Mouse (Mus musculus): ENCODE results near the gene Cbln3. TPM values are rescaled to one million over a fixed set of nuclear protein-coding genes. Genes with fewer than 3 reads are reported as not detected.

Cbln3 gene
- polyA plus RNA-seq, 1 experiment from 2014 or later: 0.30 TPM

DNA sequence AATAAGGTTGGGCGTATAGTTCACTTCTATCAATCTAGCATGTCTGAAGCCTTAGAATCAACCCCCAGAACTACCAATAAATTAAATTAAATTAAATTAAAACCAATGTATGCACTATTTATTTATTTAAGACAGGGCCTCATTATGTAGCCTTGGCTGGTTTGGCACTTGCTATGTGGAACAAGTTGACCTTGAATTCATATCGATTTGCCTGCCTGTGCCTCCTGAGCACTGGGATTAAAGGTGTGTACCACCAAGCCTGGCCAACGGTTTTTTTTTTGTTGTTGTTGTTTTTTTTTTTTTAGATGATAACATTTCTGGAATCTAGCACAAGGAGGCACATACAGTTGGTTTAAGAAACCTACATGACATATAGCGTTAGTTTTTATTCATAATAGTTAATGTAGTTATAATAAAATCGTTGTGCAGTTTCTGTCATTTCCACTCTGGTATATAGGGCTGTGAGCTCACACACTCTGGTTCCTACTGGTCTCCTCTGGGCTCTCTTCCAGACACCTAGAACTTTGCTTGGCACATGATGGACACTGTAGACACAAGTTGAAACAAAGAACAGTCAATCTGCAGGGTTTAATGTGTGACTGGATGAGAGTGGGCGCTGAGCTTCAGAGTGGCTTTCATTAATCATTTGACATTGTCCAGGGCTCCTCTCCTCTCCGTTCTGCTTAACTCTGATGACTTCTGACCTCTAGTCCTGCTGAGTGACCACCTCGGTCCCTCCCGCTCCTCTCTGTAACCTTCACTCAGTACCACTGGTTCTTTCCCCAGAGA is 38.5 kb downstream of the Cbln3 start:
- WGBS (ENCODE audit: insufficient replicate concordance): 56% methylated on average over 9 of the region's 9 CpGs
- H3K27ac ChIP-seq (ENCODE audit: low read depth, low read length): no peak overlapping the region
- H3K9ac ChIP-seq (ENCODE audit: low read depth, low read length): no peak overlapping the region
- no peak for ATAC-seq (replicated peaks; ENCODE audit: insufficient number of reproducible peaks, low FRiP score, low TSS enrichment)
- no peak overlapping the region for H3K4me2 ChIP-seq
- no peaks in the 10 kb centered on the region for H3K4me1 ChIP-seq (ENCODE audit: control insufficient read depth, insufficient read depth, low read length)
- H3K9me3 ChIP-seq (replicated peaks; ENCODE audit: control insufficient read depth, low read length): no peaks in the 10 kb centered on the region
- no peak overlapping the region for H3K4me3 ChIP-seq (ENCODE audit: low read depth, low read length)
- no peaks in the 10 kb centered on the region for H3K27me3 ChIP-seq (ENCODE audit: control insufficient read depth, insufficient read depth, low read length)
- H3K36me3 ChIP-seq (ENCODE audit: control insufficient read depth, insufficient read depth, low read length): no peaks in the 10 kb centered on the region

GRCm38 (mm10) chr14:55842794-55843193 is 41.4 kb downstream of the Cbln3 start:
- WGBS (ENCODE audit: insufficient replicate concordance): 65% methylated on average over 4 of the region's 4 CpGs
- H3K4me3 ChIP-seq (ENCODE audit: low read depth, low read length): no peak overlapping the region
- no peak overlapping the region for H3K4me2 ChIP-seq
- no peaks in the 10 kb centered on the region for H3K27me3 ChIP-seq (ENCODE audit: control insufficient read depth, insufficient read depth, low read length)
- no peaks in the 10 kb centered on the region for H3K36me3 ChIP-seq (ENCODE audit: control insufficient read depth, insufficient read depth, low read length)
- H3K9ac ChIP-seq (ENCODE audit: low read depth, low read length): no peak overlapping the region
- no peaks in the 10 kb centered on the region; the same call in 1 of the 2 replicates for H3K4me1 ChIP-seq (ENCODE audit: control insufficient read depth, insufficient read depth, low read length)
- no peaks in the 10 kb centered on the region for H3K9me3 ChIP-seq (replicated peaks; ENCODE audit: control insufficient read depth, low read length)
- no peak overlapping the region for H3K27ac ChIP-seq (ENCODE audit: low read depth, low read length)
- ATAC-seq (replicated peaks; ENCODE audit: insufficient number of reproducible peaks, low FRiP score, low TSS enrichment): no peak

- WGBS (ENCODE audit: insufficient replicate concordance): 57% methylated on average over 4 of the region's 4 CpGs
- no peaks in the 10 kb centered on the region for H3K27me3 ChIP-seq (ENCODE audit: control insufficient read depth, insufficient read depth, low read length)
- no peak overlapping the region for H3K4me3 ChIP-seq (ENCODE audit: low read depth, low read length)
Measured at GRCm38 (mm10) chr14:55840853-55841366, 43.3 kb downstream of the Cbln3 start.

GRCm38 (mm10) chr14:55838740-55839139 is 45.5 kb downstream of the Cbln3 start:
- no peak overlapping the region for H3K4me2 ChIP-seq
- no peaks in the 10 kb centered on the region for H3K36me3 ChIP-seq (ENCODE audit: control insufficient read depth, insufficient read depth, low read length)
- no peaks in the 10 kb centered on the region for H3K27me3 ChIP-seq (ENCODE audit: control insufficient read depth, insufficient read depth, low read length)
- no peak overlapping the region for H3K4me3 ChIP-seq (ENCODE audit: low read depth, low read length)
- no peak overlapping the region for H3K9ac ChIP-seq (ENCODE audit: low read depth, low read length)
- no peak overlapping the region for H3K27ac ChIP-seq (ENCODE audit: low read depth, low read length)
- 81% methylated on average over 4 of the region's 4 CpGs for WGBS (ENCODE audit: insufficient replicate concordance)
- no peak for ATAC-seq (replicated peaks; ENCODE audit: insufficient number of reproducible peaks, low FRiP score, low TSS enrichment)
- peaks cover 6% of the 10 kb centered on the region; the same call in 1 of the 2 replicates for H3K4me1 ChIP-seq (ENCODE audit: control insufficient read depth, insufficient read depth, low read length)
- no peaks in the 10 kb centered on the region for H3K9me3 ChIP-seq (replicated peaks; ENCODE audit: control insufficient read depth, low read length)

More at GRCm38 (mm10) chr14:55840853-55841366, 43.3 kb downstream of the Cbln3 start:
- Histone ChIP-seq H3K27ac (ENCODE audit: low read depth, low read length) (no peak overlapping the region), H3K4me1 (ENCODE audit: control insufficient read depth, insufficient read depth, low read length) (no peaks in the 10 kb centered on the region; the same call in 1 of the 2 replicates), H3K9me3 (replicated peaks; ENCODE audit: control insufficient read depth, low read length) (no peaks in the 10 kb centered on the region), H3K4me2 (no peak overlapping the region), H3K9ac (ENCODE audit: low read depth, low read length) (no peak overlapping the region), H3K36me3 (ENCODE audit: control insufficient read depth, insufficient read depth, low read length) (no peaks in the 10 kb centered on the region)
- ATAC-seq (replicated peaks; ENCODE audit: insufficient number of reproducible peaks, low FRiP score, low TSS enrichment): no peak

GRCm38 (mm10) chr14:55838312-55838711 is 45.9 kb downstream of the Cbln3 start:
- ATAC-seq (replicated peaks; ENCODE audit: insufficient number of reproducible peaks, low FRiP score, low TSS enrichment): no peak
- Histone ChIP-seq H3K4me2 (no peak overlapping the region), H3K4me3 (ENCODE audit: low read depth, low read length) (no peak overlapping the region), H3K27ac (ENCODE audit: low read depth, low read length) (no peak overlapping the region), H3K27me3 (ENCODE audit: control insufficient read depth, insufficient read depth, low read length) (no peaks in the 10 kb centered on the region), H3K4me1 (ENCODE audit: control insufficient read depth, insufficient read depth, low read length) (peaks cover 6% of the 10 kb centered on the region; the same call in 1 of the 2 replicates), H3K9me3 (replicated peaks; ENCODE audit: control insufficient read depth, low read length) (no peaks in the 10 kb centered on the region), H3K36me3 (ENCODE audit: control insufficient read depth, insufficient read depth, low read length) (no peaks in the 10 kb centered on the region), H3K9ac (ENCODE audit: low read depth, low read length) (no peak overlapping the region)
- 85% methylated on average over 5 of the region's 5 CpGs for WGBS (ENCODE audit: insufficient replicate concordance)

GRCm38 (mm10) chr14:55834808-55835533 is 49.2 kb downstream of the Cbln3 start:
- Histone ChIP-seq H3K27ac (ENCODE audit: low read depth, low read length) (no peak overlapping the region), H3K4me2 (no peak overlapping the region), H3K9ac (ENCODE audit: low read depth, low read length) (no peak overlapping the region), H3K4me1 (ENCODE audit: control insufficient read depth, insufficient read depth, low read length) (peaks cover 6% of the 10 kb centered on the region; the same call in 1 of the 2 replicates), H3K36me3 (ENCODE audit: control insufficient read depth, insufficient read depth, low read length) (no peaks in the 10 kb centered on the region), H3K4me3 (ENCODE audit: low read depth, low read length) (no peak overlapping the region), H3K27me3 (ENCODE audit: control insufficient read depth, insufficient read depth, low read length) (no peaks in the 10 kb centered on the region), H3K9me3 (replicated peaks; ENCODE audit: control insufficient read depth, low read length) (no peaks in the 10 kb centered on the region)
- no peak for ATAC-seq (replicated peaks; ENCODE audit: insufficient number of reproducible peaks, low FRiP score, low TSS enrichment)
- 82% methylated on average over 5 of the region's 5 CpGs for WGBS (ENCODE audit: insufficient replicate concordance)

DNA sequence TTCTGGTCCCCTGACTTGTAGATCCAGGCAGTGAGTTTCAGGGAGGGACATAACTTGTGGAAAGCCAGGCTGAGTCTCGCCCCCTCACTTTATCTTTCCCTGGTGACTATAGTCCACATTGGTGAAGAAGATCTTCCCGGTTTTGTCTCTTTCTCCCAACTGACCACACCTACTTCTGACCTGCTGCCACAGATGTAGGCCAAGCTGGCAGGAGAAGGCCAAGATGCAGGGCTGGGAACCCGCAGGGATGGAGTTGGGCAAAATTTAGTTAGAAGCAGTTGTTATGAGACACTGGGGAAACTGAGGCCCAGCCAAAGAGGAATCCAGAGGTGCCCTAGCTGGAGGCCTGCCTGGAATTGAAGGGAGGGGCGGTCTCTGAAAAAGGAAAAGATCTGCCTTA is 51.1 kb downstream of the Cbln3 start:
- no peak overlapping the region for H3K9ac ChIP-seq (ENCODE audit: low read depth, low read length)
- H3K4me3 ChIP-seq (ENCODE audit: low read depth, low read length): no peak overlapping the region
- no peak overlapping the region for H3K4me2 ChIP-seq
- H3K9me3 ChIP-seq (replicated peaks; ENCODE audit: control insufficient read depth, low read length): no peaks in the 10 kb centered on the region
- no peak for ATAC-seq (replicated peaks; ENCODE audit: insufficient number of reproducible peaks, low FRiP score, low TSS enrichment)
- H3K27me3 ChIP-seq (ENCODE audit: control insufficient read depth, insufficient read depth, low read length): no peaks in the 10 kb centered on the region
- 76% methylated on average over 4 of the region's 4 CpGs for WGBS (ENCODE audit: insufficient replicate concordance)
- H3K36me3 ChIP-seq (ENCODE audit: control insufficient read depth, insufficient read depth, low read length): no peaks in the 10 kb centered on the region; the same call in 1 of the 2 replicates
- peaks cover 16% of the 10 kb centered on the region for H3K4me1 ChIP-seq (ENCODE audit: control insufficient read depth, insufficient read depth, low read length)
- H3K27ac ChIP-seq (ENCODE audit: low read depth, low read length): no peak overlapping the region

GRCm38 (mm10) chr14:55830331-55830730 is 53.9 kb downstream of the Cbln3 start:
- peaks cover 31% of the 10 kb centered on the region for H3K4me1 ChIP-seq (ENCODE audit: control insufficient read depth, insufficient read depth, low read length)
- no peak overlapping the region for H3K4me3 ChIP-seq (ENCODE audit: low read depth, low read length)
- ATAC-seq (replicated peaks; ENCODE audit: insufficient number of reproducible peaks, low FRiP score, low TSS enrichment): no peak
- no peak overlapping the region for H3K9ac ChIP-seq (ENCODE audit: low read depth, low read length)
- no peak overlapping the region for H3K4me2 ChIP-seq
- no peaks in the 10 kb centered on the region; the same call in 1 of the 2 replicates for H3K36me3 ChIP-seq (ENCODE audit: control insufficient read depth, insufficient read depth, low read length)
- 79% methylated on average over 4 of the region's 4 CpGs for WGBS (ENCODE audit: insufficient replicate concordance)
- no peak overlapping the region for H3K27ac ChIP-seq (ENCODE audit: low read depth, low read length)
- H3K9me3 ChIP-seq (replicated peaks; ENCODE audit: control insufficient read depth, low read length): no peaks in the 10 kb centered on the region
- H3K27me3 ChIP-seq (ENCODE audit: control insufficient read depth, insufficient read depth, low read length): peaks cover 11% of the 10 kb centered on the region

Measured in heart, embryonic 11.5 days (tissue).